In the genomic region with DNA sequence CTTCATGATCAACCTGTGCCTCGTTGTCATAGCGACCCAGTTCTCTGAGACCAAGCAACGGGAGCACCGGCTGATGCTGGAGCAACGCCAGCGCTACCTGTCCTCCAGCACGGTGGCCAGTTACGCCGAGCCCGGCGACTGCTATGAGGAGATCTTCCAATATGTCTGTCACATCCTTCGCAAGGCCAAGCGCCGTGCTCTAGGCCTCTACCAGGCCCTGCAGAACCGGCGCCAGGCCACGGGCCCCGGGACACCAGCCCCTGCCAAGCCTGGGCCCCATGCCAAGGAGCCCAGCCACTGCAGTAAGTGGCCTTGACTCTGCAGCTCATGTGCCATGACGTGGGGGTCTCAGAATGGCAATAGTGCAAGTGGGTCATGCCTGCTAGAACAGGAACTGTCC, we compare ENCODE assay signal across 10 mouse cellular contexts.
A peak's percentile ranks its signal among the peaks of the same experiment; 100 is the strongest.
DNase-seq lines count a peak whose midpoint lies in the region; ATAC-seq lines count a peak whose summit lies in the region.
"Had no signal": no experiment of that assay in that cellular context is flagged by ENCODE, and none has a peak within 500 bp of the region (broad histone marks: within the 10 kb centered on the region; RNA-seq: fewer than 3 reads in every experiment).

No protein-coding gene starts in this region.

- no peaks in the 10 kb centered on the region for H3K27me3 ChIP-seq in hindbrain, embryonic 15.5 days
- H3K27me3 ChIP-seq in hindbrain, embryonic 13.5 days, result 0 out of 2 replicates have a peak, but pooled peaks cover 11% of the 10 kb centered on the region
- H3K27me3 ChIP-seq: midbrain, embryonic 15.5 days had no signal

- no peak overlapping the region for H3K9ac ChIP-seq in hindbrain, embryonic 15.5 days
- no peak overlapping the region for H3K9ac ChIP-seq in hindbrain, embryonic 13.5 days
- H3K9ac ChIP-seq: midbrain, embryonic 15.5 days had no signal

- peaks cover 10% of the 10 kb centered on the region for H3K4me1 ChIP-seq in hindbrain, embryonic 15.5 days (replicated peaks)
- H3K4me1 ChIP-seq in hindbrain, embryonic 13.5 days (replicated peaks), result peaks cover 16% of the 10 kb centered on the region; the same call in 1 of the 2 replicates

- peak; percentile 17; the same call in 1 of the 2 replicates for ATAC-seq in hindbrain, embryonic 15.5 days (ENCODE audit: low FRiP score, low read depth)
- no peak for ATAC-seq in hindbrain, embryonic 13.5 days (ENCODE audit: low FRiP score)
- ATAC-seq in cerebellum, adult (ENCODE audit: insufficient number of reproducible peaks, low FRiP score, low TSS enrichment), result peak; percentile 62
- ATAC-seq in megakaryocyte-erythroid progenitor cell, adult 5-6 weeks (replicated peaks; ENCODE audit: low FRiP score, low TSS enrichment, poor library complexity, severe bottlenecking), result no peak
- ATAC-seq: lung, postnatal 0 days; midbrain, embryonic 15.5 days had no signal

- no peaks in the 10 kb centered on the region for H3K36me3 ChIP-seq in hindbrain, embryonic 15.5 days
- no peaks in the 10 kb centered on the region for H3K36me3 ChIP-seq in hindbrain, embryonic 13.5 days
- H3K36me3 ChIP-seq: midbrain, embryonic 15.5 days had no signal

- H3K4me2 ChIP-seq in hindbrain, embryonic 15.5 days, result no peak overlapping the region
- no peak overlapping the region for H3K4me2 ChIP-seq in hindbrain, embryonic 13.5 days
- H3K4me2 ChIP-seq: midbrain, embryonic 15.5 days had no signal

- 76% methylated on average over 19 of the region's 19 CpGs for WGBS in hindbrain, embryonic 15.5 days
- WGBS in hindbrain, embryonic 13.5 days, result 85% methylated on average over 19 of the region's 19 CpGs

- H3K4me3 ChIP-seq in hindbrain, embryonic 15.5 days, result no peak overlapping the region
- H3K4me3 ChIP-seq in hindbrain, embryonic 13.5 days, result no peak overlapping the region
- H3K4me3 ChIP-seq: midbrain, embryonic 15.5 days had no signal

- no peak overlapping the region for H3K27ac ChIP-seq in hindbrain, embryonic 15.5 days (replicated peaks)
- H3K27ac ChIP-seq in hindbrain, embryonic 13.5 days, result no peak overlapping the region
- H3K27ac ChIP-seq: midbrain, embryonic 15.5 days had no signal

- no peaks in the 10 kb centered on the region for H3K9me3 ChIP-seq in hindbrain, embryonic 15.5 days
- no peaks in the 10 kb centered on the region for H3K9me3 ChIP-seq in hindbrain, embryonic 13.5 days
- H3K9me3 ChIP-seq: midbrain, embryonic 15.5 days had no signal

- peak; percentile 77 to 79 for DNase-seq in right cerebral cortex, postnatal 10 days (ENCODE audit: low spot score in 2 of 2)
- DNase-seq in right cerebral cortex, postnatal 36 days (ENCODE audit: low spot score in 2 of 2), result no peak
- DNase-seq in cerebellum, postnatal 4 days (ENCODE audit: low spot score in 2 of 2), result peak; percentile 45 to 79
- DNase-seq: kidney, adult 18-20 months had no signal

Comparison
In these comparisons a context has a peak if more than half of its experiments do, and no peak if none do; other contexts are left out.
1. ATAC-seq: peak in hindbrain, embryonic 15.5 days (single experiment) and cerebellum, adult (single experiment); none in hindbrain, embryonic 13.5 days (single experiment) and megakaryocyte-erythroid progenitor cell, adult 5-6 weeks (single experiment).
2. DNase-seq: peak in right cerebral cortex, postnatal 10 days (2 of 2) and cerebellum, postnatal 4 days (2 of 2); none in right cerebral cortex, postnatal 36 days (0 of 2).